Mouse (Mus musculus) lung, embryonic 14.5 days (tissue): ENCODE data around the gene Ets1. TPM values are rescaled to one million over a fixed set of nuclear protein-coding genes. Genes with fewer than 3 reads are reported as not detected.

Experiments used
- ATAC-seq: fragments of 200-750 bp; cut with Nextera tagmentation; 2 replicates; pipeline ENCODE4 v1.8.0; 2017; ENCODE audit warnings: mild to moderate bottlenecking, moderate TSS enrichment, moderate library complexity; ENCODE audit not compliant: insufficient read depth
- DNase-seq: peaks from one replicate; pipeline ENCODE4 v3.0.0-alpha.2; 2015
- H3K27ac ChIP-seq: fragments of 300-500 bp; sonication (generic); 2 replicates; pipeline ENCODE4 v1.5.1; 2014; ENCODE audit warnings: low read depth, mild to moderate bottlenecking, moderate library complexity
- H3K27me3 ChIP-seq: fragments of 300-500 bp; sonication (generic); 2 replicates; pipeline ENCODE4 v1.6.1; 2014; ENCODE audit warnings: low read length, control low read depth; ENCODE audit not compliant: insufficient read depth
- H3K36me3 ChIP-seq: fragments of 300-500 bp; sonication (generic); 2 replicates; pipeline ENCODE4 v1.6.1; 2014; ENCODE audit warnings: control low read depth; ENCODE audit not compliant: insufficient read depth
- H3K4me1 ChIP-seq: fragments of 300-500 bp; sonication (generic); 2 replicates; pipeline ENCODE4 v1.6.1; 2014; ENCODE audit warnings: antibody characterized with exemption, control low read depth; ENCODE audit not compliant: insufficient read depth
- H3K4me2 ChIP-seq: fragments of 300-500 bp; sonication (generic); 2 replicates; pipeline ENCODE4 v1.6.1; 2014; ENCODE audit warnings: mild to moderate bottlenecking
- H3K4me3 ChIP-seq: fragments of 300-500 bp; sonication (generic); 2 replicates; pipeline ENCODE4 v1.5.1; 2014; ENCODE audit warnings: low read depth, low read length
- H3K9ac ChIP-seq: fragments of 300-500 bp; sonication (generic); 2 replicates; pipeline ENCODE4 v1.6.1; 2014
- H3K9me3 ChIP-seq: fragments of 300-500 bp; sonication (generic); 2 replicates; pipeline ENCODE4 v1.6.1; 2016; ENCODE audit warnings: low read depth, low read length, control low read depth
- CTCF ChIP-seq: IDR thresholded peaks from 2 replicates; pipeline ENCODE4 v1.5.1; 2016; ENCODE audit warnings: antibody characterized with exemption, low read depth
- WGBS: fragments of 180-500 bp; shearing (Covaris S2); extraction: QIAGEN DNeasy Blood & Tissue Kit; methylation state at CpG from one replicate; pipeline ENCODE4 v1.1.7; 2014; 5-methylcytosine and 5-hydroxymethylcytosine counted together
- polyA plus RNA-seq: library from polyadenylated mRNA; unstranded; fragments of >200 nt; fragmentation: Nextera tagmentation; extraction: Ambion mirVana; gene quantifications from 2 replicates; pipeline ENCODE4 v1.2.1, GENCODE M21; 2014

Ets1 gene
- polyA plus RNA-seq, 1 experiment from 2014 or later = 79.2 TPM

- H3K36me3 ChIP-seq = peaks cover 70% of the 10 kb centered on the region
- H3K9me3 ChIP-seq = no peaks in the 10 kb centered on the region
- no peak overlapping the region for H3K9ac ChIP-seq
- WGBS = 83% methylated on average over 5 of the region's 5 CpGs
- no peak for ATAC-seq
- no peak overlapping the region for H3K4me2 ChIP-seq
- no peak overlapping the region for H3K4me3 ChIP-seq
- no peak for TF ChIP-seq CTCF
- no peaks in the 10 kb centered on the region for H3K27me3 ChIP-seq
- no peak for DNase-seq
- peaks cover 4% of the 10 kb centered on the region; the same call in 1 of the 2 replicates for H3K4me1 ChIP-seq
- no peak overlapping the region for H3K27ac ChIP-seq
Measured at GRCm38 (mm10) chr9:32748552-32748951, 112.5 kb downstream of the Ets1 start.

GRCm38 (mm10) chr9:32749721-32750480, 113.9 kb downstream of the Ets1 start:
- Histone ChIP-seq H3K27ac (no peak overlapping the region), H3K36me3 (peaks cover 73% of the 10 kb centered on the region), H3K27me3 (no peaks in the 10 kb centered on the region), H3K4me3 (no peak overlapping the region), H3K9me3 (no peaks in the 10 kb centered on the region), H3K4me1 (peaks cover 4% of the 10 kb centered on the region; the same call in 1 of the 2 replicates), H3K9ac (no peak overlapping the region), H3K4me2 (no peak overlapping the region)
- no peak for ATAC-seq
- WGBS = 85% methylated on average over 13 of the region's 13 CpGs
- DNase-seq = no peak
- TF ChIP-seq CTCF = no peak

GRCm38 (mm10) chr9:32752602-32753001, 116.6 kb downstream of the Ets1 start:
- no peak for TF ChIP-seq CTCF
- Histone ChIP-seq H3K27ac (no peak overlapping the region), H3K4me1 (no peaks in the 10 kb centered on the region), H3K36me3 (peaks cover 79% of the 10 kb centered on the region), H3K4me3 (no peak overlapping the region), H3K9me3 (no peaks in the 10 kb centered on the region), H3K4me2 (no peak overlapping the region), H3K9ac (no peak overlapping the region), H3K27me3 (no peaks in the 10 kb centered on the region)
- WGBS = 35% methylated on average over 5 of the region's 5 CpGs
- ATAC-seq (no peak), DNase-seq (no peak)

GRCm38 (mm10) chr9:32754311-32754710, 118.3 kb downstream of the Ets1 start:
- DNase-seq (no peak), ATAC-seq (no peak)
- Histone ChIP-seq H3K27ac (no peak overlapping the region), H3K4me1 (no peaks in the 10 kb centered on the region), H3K4me3 (no peak overlapping the region), H3K36me3 (peaks cover 68% of the 10 kb centered on the region), H3K4me2 (no peak overlapping the region), H3K9ac (no peak overlapping the region), H3K9me3 (no peaks in the 10 kb centered on the region), H3K27me3 (no peaks in the 10 kb centered on the region)
- WGBS = 90% methylated on average over 15 of the region's 15 CpGs
- no peak for TF ChIP-seq CTCF

GRCm38 (mm10) chr9:32756002-32756401, 120.0 kb downstream of the Ets1 start:
- no peak overlapping the region for H3K4me2 ChIP-seq
- no peak for TF ChIP-seq CTCF
- H3K27ac ChIP-seq = no peak overlapping the region
- ATAC-seq (no peak), DNase-seq (no peak)
- no peaks in the 10 kb centered on the region for H3K4me1 ChIP-seq
- H3K36me3 ChIP-seq = peaks cover 55% of the 10 kb centered on the region
- H3K27me3 ChIP-seq = no peaks in the 10 kb centered on the region
- H3K4me3 ChIP-seq = no peak overlapping the region
- H3K9ac ChIP-seq = no peak overlapping the region
- 73% methylated on average over 2 of the region's 2 CpGs for WGBS
- H3K9me3 ChIP-seq = no peaks in the 10 kb centered on the region

- H3K27me3 ChIP-seq = no peaks in the 10 kb centered on the region
- H3K9ac ChIP-seq = no peak overlapping the region
- H3K27ac ChIP-seq = no peak overlapping the region
- no peak overlapping the region for H3K4me3 ChIP-seq
- H3K4me1 ChIP-seq = no peaks in the 10 kb centered on the region
- no peak overlapping the region for H3K4me2 ChIP-seq
- no peaks in the 10 kb centered on the region for H3K9me3 ChIP-seq
- WGBS = 82% methylated on average over 5 of the region's 5 CpGs
- H3K36me3 ChIP-seq = peaks cover 40% of the 10 kb centered on the region
- TF ChIP-seq CTCF = no peak
- no peak for ATAC-seq
- no peak for DNase-seq
Measured at GRCm38 (mm10) chr9:32758280-32758905, 122.4 kb downstream of the Ets1 start.

- no peak overlapping the region for H3K4me2 ChIP-seq
- H3K9ac ChIP-seq = no peak overlapping the region
- H3K4me3 ChIP-seq = no peak overlapping the region
- WGBS = 35% methylated on average over 4 of the region's 4 CpGs
- no peaks in the 10 kb centered on the region for H3K4me1 ChIP-seq
- DNase-seq (no peak), ATAC-seq (no peak)
- peaks cover 17% of the 10 kb centered on the region for H3K36me3 ChIP-seq
- no peak overlapping the region for H3K27ac ChIP-seq
- H3K9me3 ChIP-seq = no peaks in the 10 kb centered on the region
- no peaks in the 10 kb centered on the region for H3K27me3 ChIP-seq
- no peak for TF ChIP-seq CTCF
Measured at GRCm38 (mm10) chr9:32760649-32761157, 124.7 kb downstream of the Ets1 start.
